Mouse (Mus musculus): ENCODE measurements at regions not wholly inside any gene's neighbourhood (a gene's known extent, or its start where the extent isn't known, plus 50 kb on each side); places are given as distances from the start of the nearest gene placed in this dataset.
A peak's percentile ranks its signal among the peaks of the same experiment; 100 is the strongest.

DNA sequence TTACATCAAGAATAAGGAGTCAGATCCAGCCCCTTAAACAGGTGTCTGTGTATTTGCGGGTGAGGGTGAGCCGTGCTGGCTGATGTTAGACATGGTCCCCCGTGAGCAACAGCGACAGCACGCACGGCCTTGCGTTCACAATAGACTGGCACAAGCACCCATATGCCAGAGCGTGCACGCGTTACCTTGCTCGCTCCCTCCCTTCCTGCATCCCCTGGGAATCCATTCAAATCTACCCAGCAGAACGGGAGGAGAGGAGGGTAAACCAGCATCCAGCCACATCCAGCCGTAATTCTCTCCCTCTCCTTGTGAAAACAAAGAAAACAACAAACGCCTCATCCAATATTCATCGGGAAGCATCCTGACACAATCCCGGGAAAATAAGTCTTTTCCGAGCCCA lies 124.2 kb upstream of the Thy1 start:
- Histone ChIP-seq H3K27ac (ENCODE audit: insufficient read depth, low read length) (no peak overlapping the region), H3K4me1 (ENCODE audit: control insufficient read depth, insufficient read depth, low read length) (no peaks in the 10 kb centered on the region), H3K4me3 (replicated peaks; ENCODE audit: insufficient read depth, low read depth, low read length) (no peak overlapping the region), H3K27me3 (ENCODE audit: control insufficient read depth, insufficient read depth, low read length) (no peaks in the 10 kb centered on the region)
- no peak for DNase-seq
- 59% methylated on average over 17 of the region's 17 CpGs for WGBS
- TF ChIP-seq CTCF (IDR thresholded peaks at IDR 0.05; ENCODE audit: borderline replicate concordance, insufficient read depth, low read depth, low read length) (no peak), POLR2A (IDR thresholded peaks at IDR 0.05; ENCODE audit: borderline replicate concordance, insufficient read depth, low read length) (no peak)

DNA sequence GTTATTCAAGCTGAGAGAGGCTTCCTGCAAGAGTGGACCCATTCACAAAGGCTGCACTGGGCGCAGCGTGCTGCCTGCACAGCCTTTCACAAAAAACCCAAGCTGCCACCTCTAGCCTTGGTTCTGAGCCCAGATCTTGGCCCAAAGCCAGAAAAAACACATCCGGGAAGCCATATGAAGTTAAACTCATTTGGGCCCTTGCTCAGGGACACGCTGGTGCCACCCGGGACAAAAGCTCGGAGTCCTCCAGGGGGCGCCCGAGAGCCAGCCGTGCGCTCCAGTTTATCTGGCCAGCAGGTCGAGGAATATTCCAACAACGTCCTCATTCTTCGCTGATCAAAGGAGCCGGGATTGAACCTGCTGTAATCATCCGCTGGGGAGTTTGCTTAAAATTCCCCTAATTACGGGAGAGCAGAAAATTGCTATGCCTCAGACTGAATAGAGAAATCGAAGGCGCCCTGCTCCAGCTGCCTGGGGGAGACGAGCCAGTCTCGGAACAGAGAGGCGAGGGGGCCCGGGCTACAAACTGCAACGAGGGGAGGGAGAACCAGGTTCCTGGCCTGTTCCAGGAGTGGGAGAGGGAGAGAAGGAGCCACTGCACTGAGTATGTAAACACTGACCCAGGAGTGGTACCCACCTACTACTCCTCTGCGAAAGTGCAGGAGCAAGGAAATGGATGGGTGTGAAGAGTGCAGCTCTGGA lies 123.0 kb upstream of the Thy1 start:
- peak; percentile 74 to 81 for DNase-seq
- TF ChIP-seq CTCF (IDR thresholded peaks at IDR 0.05; ENCODE audit: borderline replicate concordance, insufficient read depth, low read depth, low read length) (peak; percentile 75), POLR2A (IDR thresholded peaks at IDR 0.05; ENCODE audit: borderline replicate concordance, insufficient read depth, low read length) (no peak)
- Histone ChIP-seq H3K4me3 (replicated peaks; ENCODE audit: insufficient read depth, low read depth, low read length) (no peak overlapping the region), H3K4me1 (ENCODE audit: control insufficient read depth, insufficient read depth, low read length) (no peaks in the 10 kb centered on the region), H3K27ac (ENCODE audit: insufficient read depth, low read length) (no peak overlapping the region), H3K27me3 (ENCODE audit: control insufficient read depth, insufficient read depth, low read length) (no peaks in the 10 kb centered on the region)
- 10% methylated on average over 24 of the region's 24 CpGs for WGBS

DNA sequence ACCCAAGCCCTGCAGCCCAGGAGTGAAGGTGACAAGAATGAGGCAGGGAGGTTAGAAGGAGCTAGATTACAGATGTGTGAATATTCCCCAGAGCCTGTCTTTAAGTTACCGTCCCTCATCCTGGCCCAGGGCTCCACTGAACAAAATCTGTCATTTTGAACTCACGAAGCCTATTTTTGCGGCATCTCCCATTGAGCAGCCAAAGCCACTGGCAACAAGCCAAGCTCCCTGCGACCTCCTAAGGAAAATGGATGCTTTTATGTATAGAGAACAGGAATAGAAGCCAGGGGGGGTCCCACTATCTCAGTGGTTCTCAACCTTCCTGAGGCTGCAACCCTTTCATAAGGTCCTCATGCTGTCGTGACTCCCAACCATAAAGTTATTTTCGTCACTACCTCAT lies 121.0 kb upstream of the Thy1 start:
- no peak for TF ChIP-seq POLR2A (IDR thresholded peaks at IDR 0.05; ENCODE audit: borderline replicate concordance, insufficient read depth, low read length)
- TF ChIP-seq CTCF (IDR thresholded peaks at IDR 0.05; ENCODE audit: borderline replicate concordance, insufficient read depth, low read depth, low read length) = no peak
- no peaks in the 10 kb centered on the region for H3K27me3 ChIP-seq (ENCODE audit: control insufficient read depth, insufficient read depth, low read length)
- DNase-seq = no peak
- no peaks in the 10 kb centered on the region for H3K4me1 ChIP-seq (ENCODE audit: control insufficient read depth, insufficient read depth, low read length)
- no peak overlapping the region for H3K4me3 ChIP-seq (replicated peaks; ENCODE audit: insufficient read depth, low read depth, low read length)
- H3K27ac ChIP-seq (ENCODE audit: insufficient read depth, low read length) = no peak overlapping the region
- WGBS = 49% methylated on average over 6 of the region's 6 CpGs

DNA sequence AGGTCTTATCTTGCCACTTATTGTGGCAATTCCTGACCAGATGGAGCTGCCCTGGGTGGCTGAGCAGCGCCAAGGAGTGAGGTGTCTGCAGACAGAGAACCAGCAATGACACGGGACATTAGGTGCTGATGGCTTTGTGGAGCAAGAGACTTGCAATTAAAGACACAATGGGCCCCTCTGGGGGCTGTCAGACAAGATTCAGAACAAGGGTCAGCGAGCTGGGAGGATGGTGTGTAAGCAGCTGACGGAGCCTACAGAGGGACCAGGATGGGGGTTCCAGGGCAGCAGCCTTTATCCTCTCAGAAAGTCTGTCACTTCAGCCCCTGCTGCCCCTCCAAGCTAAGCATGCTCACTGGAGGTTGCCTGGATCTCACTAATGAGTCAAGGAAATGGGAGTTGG lies 120.1 kb upstream of the Thy1 start:
- WGBS = 30% methylated on average over 4 of the region's 4 CpGs
- Histone ChIP-seq H3K27me3 (ENCODE audit: control insufficient read depth, insufficient read depth, low read length) (no peaks in the 10 kb centered on the region), H3K4me3 (replicated peaks; ENCODE audit: insufficient read depth, low read depth, low read length) (no peak overlapping the region), H3K27ac (ENCODE audit: insufficient read depth, low read length) (no peak overlapping the region), H3K4me1 (ENCODE audit: control insufficient read depth, insufficient read depth, low read length) (no peaks in the 10 kb centered on the region)
- no peak for DNase-seq
- TF ChIP-seq POLR2A (IDR thresholded peaks at IDR 0.05; ENCODE audit: borderline replicate concordance, insufficient read depth, low read length) (no peak), CTCF (IDR thresholded peaks at IDR 0.05; ENCODE audit: borderline replicate concordance, insufficient read depth, low read depth, low read length) (no peak)

DNA sequence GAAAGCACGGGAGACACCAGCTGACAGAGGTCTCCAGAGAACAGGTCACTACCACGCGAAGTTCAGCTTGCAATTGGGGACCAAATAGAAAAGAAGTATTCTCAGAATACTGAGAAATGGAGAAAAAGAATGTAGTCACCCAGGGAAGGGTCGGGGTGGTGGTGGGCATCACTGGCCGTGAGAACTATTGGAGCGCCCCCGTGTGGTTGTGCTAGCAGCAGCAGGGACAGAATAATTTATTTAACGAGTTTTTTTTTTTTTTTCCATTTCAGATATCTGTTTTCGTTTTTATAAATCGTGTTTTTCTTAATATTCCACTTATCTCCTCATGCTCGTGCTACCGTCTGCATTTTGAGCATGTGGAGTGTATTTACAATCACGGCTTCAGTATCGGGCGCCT lies 118.4 kb upstream of the Thy1 start:
- Histone ChIP-seq H3K27me3 (ENCODE audit: control insufficient read depth, insufficient read depth, low read length) (no peaks in the 10 kb centered on the region), H3K4me3 (replicated peaks; ENCODE audit: insufficient read depth, low read depth, low read length) (no peak overlapping the region), H3K4me1 (ENCODE audit: control insufficient read depth, insufficient read depth, low read length) (no peaks in the 10 kb centered on the region), H3K27ac (ENCODE audit: insufficient read depth, low read length) (no peak overlapping the region)
- 22% methylated on average over 15 of the region's 15 CpGs for WGBS
- no peak for DNase-seq
- TF ChIP-seq CTCF (IDR thresholded peaks at IDR 0.05; ENCODE audit: borderline replicate concordance, insufficient read depth, low read depth, low read length) (peak; percentile 56), POLR2A (IDR thresholded peaks at IDR 0.05; ENCODE audit: borderline replicate concordance, insufficient read depth, low read length) (no peak)

DNA sequence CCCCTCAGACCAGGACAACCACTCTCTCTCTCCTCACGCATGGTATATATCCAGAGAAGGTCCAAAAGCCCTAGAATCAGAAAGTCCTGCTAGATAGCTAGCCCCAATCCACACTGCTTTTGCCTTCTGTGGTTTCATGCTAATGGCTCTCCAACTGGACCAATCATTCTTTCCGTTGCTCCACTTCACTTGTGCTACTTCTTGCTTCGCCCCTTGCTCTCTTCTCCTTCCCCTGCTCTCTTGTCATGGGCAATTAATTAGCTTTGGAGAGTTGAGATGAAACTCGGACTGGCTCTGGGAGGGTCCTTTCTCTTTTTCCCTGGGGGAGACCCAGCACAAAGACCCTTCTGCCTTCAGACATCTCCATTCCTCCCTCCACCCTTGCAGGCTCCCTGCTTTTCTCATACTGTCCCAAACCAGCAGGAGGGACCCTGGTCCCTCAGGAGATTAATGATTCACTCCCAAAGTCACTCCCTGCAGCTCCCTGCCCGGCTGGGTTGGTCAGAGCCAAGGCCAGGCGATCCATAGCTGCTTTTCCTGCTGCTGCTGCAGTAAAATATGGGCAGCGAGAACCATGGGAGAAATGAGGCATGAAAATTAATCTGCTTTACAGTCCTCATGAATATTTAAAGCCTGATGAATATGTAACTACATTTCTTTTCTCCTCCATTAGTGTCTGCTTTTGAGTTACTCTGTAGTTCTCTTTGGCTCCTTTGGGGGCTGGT lies 113.7 kb upstream of the Thy1 start:
- Histone ChIP-seq H3K4me3 (replicated peaks; ENCODE audit: insufficient read depth, low read depth, low read length) (no peak overlapping the region), H3K27me3 (ENCODE audit: control insufficient read depth, insufficient read depth, low read length) (no peaks in the 10 kb centered on the region), H3K4me1 (ENCODE audit: control insufficient read depth, insufficient read depth, low read length) (0 out of 2 replicates have a peak, but pooled peaks cover 2% of the 10 kb centered on the region), H3K27ac (ENCODE audit: insufficient read depth, low read length) (no peak overlapping the region)
- TF ChIP-seq CTCF (IDR thresholded peaks at IDR 0.05; ENCODE audit: borderline replicate concordance, insufficient read depth, low read depth, low read length) (no peak), POLR2A (IDR thresholded peaks at IDR 0.05; ENCODE audit: borderline replicate concordance, insufficient read depth, low read length) (no peak)
- no peak for DNase-seq
- WGBS = 40% methylated on average over 7 of the region's 7 CpGs

DNA sequence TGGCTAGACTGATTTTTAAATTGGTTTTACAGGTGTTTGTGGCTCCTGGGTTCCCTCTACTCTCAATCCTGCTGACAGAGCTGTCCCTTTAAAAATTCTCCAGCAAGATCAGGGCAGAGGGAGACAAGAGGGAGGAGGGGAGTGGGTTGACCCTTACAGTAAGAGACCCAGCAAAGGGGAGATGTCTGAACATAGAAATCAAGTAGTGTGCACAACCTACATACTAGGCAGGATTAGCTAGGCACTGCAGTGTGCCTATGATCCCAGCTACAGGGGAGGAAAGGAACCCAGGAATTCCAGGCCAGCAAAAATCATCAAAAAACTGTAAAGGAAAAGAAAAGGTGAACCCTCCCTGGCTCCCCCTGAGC lies 113.2 kb upstream of the Thy1 start:
- H3K27ac ChIP-seq (ENCODE audit: insufficient read depth, low read length) = no peak overlapping the region
- no peak for DNase-seq
- H3K4me3 ChIP-seq (replicated peaks; ENCODE audit: insufficient read depth, low read depth, low read length) = no peak overlapping the region
- 0 out of 2 replicates have a peak, but pooled peaks cover 3% of the 10 kb centered on the region for H3K4me1 ChIP-seq (ENCODE audit: control insufficient read depth, insufficient read depth, low read length)
- no peaks in the 10 kb centered on the region for H3K27me3 ChIP-seq (ENCODE audit: control insufficient read depth, insufficient read depth, low read length)
- TF ChIP-seq CTCF (IDR thresholded peaks at IDR 0.05; ENCODE audit: borderline replicate concordance, insufficient read depth, low read depth, low read length) (no peak), POLR2A (IDR thresholded peaks at IDR 0.05; ENCODE audit: borderline replicate concordance, insufficient read depth, low read length) (no peak)

DNA sequence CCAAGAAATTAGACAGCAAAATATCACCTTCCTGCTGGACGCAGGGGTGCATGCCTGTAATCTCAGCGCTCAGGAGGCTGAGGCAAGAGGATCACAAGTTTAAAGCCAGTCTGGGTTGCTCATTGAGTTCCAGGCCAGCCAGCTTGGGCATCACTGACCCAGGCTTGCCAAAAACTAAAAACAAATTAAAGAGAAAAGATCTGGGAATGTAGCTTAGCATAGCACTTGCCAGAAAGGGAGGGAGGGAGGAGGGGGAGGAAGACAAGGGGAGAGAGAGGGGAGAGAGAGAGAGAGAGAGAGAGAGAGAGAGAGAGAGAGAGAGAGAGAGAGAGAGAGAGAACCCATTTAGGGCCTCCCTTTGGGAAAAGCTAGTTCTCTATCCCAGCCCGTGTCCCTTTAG lies 112.7 kb upstream of the Thy1 start:
- TF ChIP-seq CTCF (IDR thresholded peaks at IDR 0.05; ENCODE audit: borderline replicate concordance, insufficient read depth, low read depth, low read length) = no peak
- TF ChIP-seq POLR2A (IDR thresholded peaks at IDR 0.05; ENCODE audit: borderline replicate concordance, insufficient read depth, low read length) = no peak
- H3K4me1 ChIP-seq (ENCODE audit: control insufficient read depth, insufficient read depth, low read length) = 0 out of 2 replicates have a peak, but pooled peaks cover 3% of the 10 kb centered on the region
- no peaks in the 10 kb centered on the region for H3K27me3 ChIP-seq (ENCODE audit: control insufficient read depth, insufficient read depth, low read length)
- no peak overlapping the region for H3K4me3 ChIP-seq (replicated peaks; ENCODE audit: insufficient read depth, low read depth, low read length)
- 51% methylated on average over 3 of the region's 3 CpGs for WGBS
- H3K27ac ChIP-seq (ENCODE audit: insufficient read depth, low read length) = no peak overlapping the region
- DNase-seq = no peak
